Mouse (Mus musculus) mammary gland, adult 2 months (tissue): ENCODE measurements around the gene Hpse2. TPM values are rescaled to one million over a fixed set of nuclear protein-coding genes. Genes with fewer than 3 reads are reported as not detected.

ENCODE experiments used
- polyA plus RNA-seq: library from polyadenylated mRNA; depleted of rRNA; stranded (reverse); fragments of >200 nt; gene quantifications from 2 replicates; pipeline ENCODE4 v1.2.3, GENCODE M21; 2012; ENCODE audit warnings: low replicate concordance; rRNA removed

The Hpse2 gene
- 0.17 and 0.34 TPM in 2 replicates for polyA plus RNA-seq

DNA sequence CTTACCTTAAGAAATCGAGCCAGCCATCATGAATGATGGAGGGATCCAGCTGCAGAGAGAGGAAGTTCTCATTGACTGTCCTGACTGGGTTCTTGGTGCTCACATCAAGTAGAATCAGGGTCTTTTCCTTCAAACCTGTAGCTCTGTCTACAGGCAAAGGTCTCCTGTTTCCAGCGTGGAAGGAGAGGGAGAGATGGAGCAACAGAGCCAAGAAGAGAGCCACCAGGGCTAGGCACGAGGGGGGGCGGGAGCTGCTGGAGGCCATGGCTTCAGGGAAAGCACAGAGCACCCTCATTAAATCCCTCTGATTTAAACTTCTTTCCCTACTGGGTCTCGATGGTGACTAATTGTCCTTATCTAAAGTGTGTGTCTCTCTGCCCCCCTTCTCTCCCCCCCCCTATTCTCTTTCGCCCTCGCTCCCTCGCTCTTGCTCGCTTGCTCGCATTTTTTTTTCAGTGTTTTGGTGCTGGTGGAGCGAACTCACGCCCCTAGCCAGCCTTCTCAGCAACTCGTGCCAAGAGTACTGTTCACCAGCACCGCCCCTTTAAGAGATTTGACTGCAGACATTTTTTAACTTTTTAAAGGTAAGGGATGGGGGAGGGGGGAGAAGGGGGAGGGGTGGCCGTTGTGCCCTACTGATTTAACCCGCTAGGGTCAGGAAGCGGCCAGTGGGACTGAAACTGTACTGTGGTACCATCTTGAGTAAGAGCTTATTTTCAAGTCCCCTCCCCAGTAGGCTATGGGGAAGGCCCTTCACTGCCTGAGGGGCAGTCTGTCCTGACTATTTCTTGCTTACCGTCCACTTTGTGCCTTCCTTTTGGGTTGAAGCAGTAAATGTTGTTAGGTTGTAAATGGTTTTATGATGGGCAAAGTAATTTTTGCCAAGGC lies at the start of gene Hpse2:
Gene Hpse2, minus strand, starts transcription at position 339 of the 888 bp plus-strand sequence.

DNA sequence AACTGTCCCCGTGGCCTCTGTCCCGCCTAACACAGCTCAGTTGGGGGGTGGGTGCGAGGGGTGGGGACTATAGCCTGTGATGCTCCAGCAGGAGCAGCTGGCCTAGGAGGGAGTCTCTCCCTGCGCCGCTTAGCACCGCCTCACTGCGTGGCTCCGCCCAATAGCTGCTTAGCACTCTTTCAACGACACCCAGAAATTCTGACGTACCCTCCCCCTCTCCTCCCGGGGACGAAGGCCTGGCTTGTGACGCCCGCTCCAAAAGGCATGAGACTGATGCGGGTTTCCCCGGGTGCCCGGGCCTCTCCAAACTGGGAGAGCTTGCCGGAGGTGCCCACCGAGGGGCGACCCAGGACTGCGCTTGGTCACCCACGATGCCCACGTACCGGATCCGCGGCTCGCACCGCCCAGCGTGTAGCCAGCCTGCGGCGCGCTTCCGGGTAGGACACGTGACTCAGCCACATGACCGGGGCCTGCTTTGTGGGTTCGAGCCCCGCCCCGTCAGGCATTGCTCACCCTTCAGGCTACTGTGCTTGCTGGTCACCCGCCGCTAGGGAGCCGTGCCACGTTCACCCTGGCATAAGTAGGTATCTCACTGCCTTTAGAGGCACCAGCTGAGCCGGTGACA lies 608.5 kb downstream of the Hpse2 start, which contains the start of gene Hps1:
Gene Hps1, minus strand, starts transcription at position 448 of the 625 bp plus-strand sequence.

DNA sequence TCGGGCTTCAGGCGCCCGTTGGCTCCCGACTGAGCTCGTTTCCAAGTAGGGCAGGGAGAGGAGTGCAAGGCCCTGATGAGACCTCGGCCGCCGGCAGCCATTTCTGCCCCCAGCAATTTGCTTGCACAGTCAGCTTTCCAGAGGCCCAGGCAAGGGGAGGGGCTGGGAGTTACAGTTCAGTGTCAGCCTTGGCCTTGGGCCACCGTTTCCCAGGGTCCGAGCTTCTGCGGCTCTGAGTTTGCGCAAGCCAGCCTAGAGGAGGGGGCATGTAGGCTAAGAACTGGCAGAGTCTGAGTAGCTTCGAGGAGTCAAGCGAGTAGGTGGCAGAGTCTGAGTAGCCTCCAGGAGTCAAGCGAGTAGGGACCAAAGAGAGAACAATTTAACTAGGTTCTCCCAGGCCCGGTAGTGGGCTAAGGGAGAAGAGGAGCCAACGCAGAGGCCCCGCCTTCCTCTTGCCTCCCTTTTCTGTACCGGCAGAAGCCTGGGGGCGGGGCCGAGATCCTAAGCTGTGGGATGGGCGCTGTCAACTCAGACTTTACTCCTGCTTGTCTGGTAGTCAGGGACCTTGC lies 635.7 kb downstream of the Hpse2 start, which contains the start of gene Pyroxd2:
Gene Pyroxd2, minus strand, starts transcription at position 413 of the 569 bp plus-strand sequence.

Other genes with a start within 250 kb of the Hpse2 start
- 0.04 and 0.07 TPM in 2 replicates for gene Cnnm1, start 52.1 kb upstream of the Hpse2 start, polyA plus RNA-seq
- 15.5 and 66.9 TPM in 2 replicates for gene Got1, start 136.2 kb upstream of the Hpse2 start, polyA plus RNA-seq
- gene Nkx2-3, start 224.0 kb upstream of the Hpse2 start, polyA plus RNA-seq, result not detected in 2 replicates